Mouse (Mus musculus): ENCODE measurements around the gene Pi4ka. TPM values are rescaled to one million over a fixed set of nuclear protein-coding genes. Genes with fewer than 3 reads are reported as not detected.

Gene Pi4ka
- polyA plus RNA-seq, 1 experiment from 2014 or later = 70.4 TPM

DNA sequence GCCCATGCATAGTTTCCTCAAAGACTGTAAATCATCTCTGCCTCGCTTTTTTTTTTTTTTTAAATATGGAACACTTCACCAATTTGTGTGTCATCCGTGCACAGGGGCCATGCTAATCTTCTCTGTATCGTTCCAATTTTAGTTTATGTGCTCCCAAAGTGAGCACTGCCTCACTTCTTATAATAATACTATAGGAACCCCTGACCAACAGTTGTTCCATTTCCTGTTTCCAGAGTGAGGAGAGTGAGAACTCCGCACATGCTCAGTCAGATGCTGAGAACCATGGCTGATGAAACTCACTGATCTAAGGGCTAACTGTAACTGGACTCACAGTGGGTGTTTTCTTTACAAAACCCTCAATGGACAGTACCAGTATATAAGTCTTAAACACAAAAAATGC, 64.3 kb downstream of the Pi4ka start:
- H3K27me3 ChIP-seq (replicated peaks; ENCODE audit: control insufficient read depth, insufficient read depth, low read length) = no peaks in the 10 kb centered on the region

DNA sequence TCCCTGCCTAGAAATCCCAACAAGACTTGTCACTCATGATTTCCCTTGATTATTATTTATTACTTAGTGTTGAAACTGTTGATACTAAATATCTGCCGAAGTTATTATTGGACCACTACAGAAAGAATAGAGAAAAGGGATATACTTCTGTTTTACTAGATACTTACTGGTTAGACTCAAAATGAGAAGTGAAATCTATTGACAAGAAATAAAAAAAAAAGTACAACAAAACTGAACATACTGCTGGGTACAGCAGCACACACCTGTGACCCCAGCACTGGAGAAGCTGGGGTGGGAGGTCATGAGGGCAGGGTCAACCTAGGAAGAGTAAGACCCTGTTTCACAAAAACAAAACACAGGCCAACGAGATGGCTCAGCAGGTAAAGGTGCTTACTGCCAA, 65.4 kb downstream of the Pi4ka start:
- Histone ChIP-seq H3K4me2 (ENCODE audit: low read length) (no peak overlapping the region), H3K9me3 (ENCODE audit: control insufficient read depth, low read length) (no peaks in the 10 kb centered on the region), H3K27me3 (replicated peaks; ENCODE audit: control insufficient read depth, insufficient read depth, low read length) (no peaks in the 10 kb centered on the region), H3K27ac (ENCODE audit: low read length) (no peak overlapping the region), H3K9ac (replicated peaks; ENCODE audit: low read depth, low read length) (no peak overlapping the region), H3K4me1 (replicated peaks; ENCODE audit: control insufficient read depth, insufficient read depth, low read length) (no peaks in the 10 kb centered on the region), H3K4me3 (replicated peaks; ENCODE audit: low read length) (no peak overlapping the region), H3K36me3 (ENCODE audit: control insufficient read depth, insufficient read depth) (peaks cover 10% of the 10 kb centered on the region; the same call in 1 of the 2 replicates)
- 93% methylated on average over 2 of the region's 2 CpGs for WGBS
- ATAC-seq = no peak

More for the DNA sequence above, 64.3 kb downstream of the Pi4ka start:
- no peak for ATAC-seq
- Histone ChIP-seq H3K27ac (ENCODE audit: low read length) (no peak overlapping the region), H3K4me2 (ENCODE audit: low read length) (no peak overlapping the region), H3K4me3 (replicated peaks; ENCODE audit: low read length) (no peak overlapping the region), H3K36me3 (ENCODE audit: control insufficient read depth, insufficient read depth) (peaks cover 10% of the 10 kb centered on the region; the same call in 1 of the 2 replicates), H3K9ac (replicated peaks; ENCODE audit: low read depth, low read length) (no peak overlapping the region), H3K4me1 (replicated peaks; ENCODE audit: control insufficient read depth, insufficient read depth, low read length) (no peaks in the 10 kb centered on the region), H3K9me3 (ENCODE audit: control insufficient read depth, low read length) (no peaks in the 10 kb centered on the region)
- 92% methylated on average over 4 of the region's 4 CpGs for WGBS

DNA sequence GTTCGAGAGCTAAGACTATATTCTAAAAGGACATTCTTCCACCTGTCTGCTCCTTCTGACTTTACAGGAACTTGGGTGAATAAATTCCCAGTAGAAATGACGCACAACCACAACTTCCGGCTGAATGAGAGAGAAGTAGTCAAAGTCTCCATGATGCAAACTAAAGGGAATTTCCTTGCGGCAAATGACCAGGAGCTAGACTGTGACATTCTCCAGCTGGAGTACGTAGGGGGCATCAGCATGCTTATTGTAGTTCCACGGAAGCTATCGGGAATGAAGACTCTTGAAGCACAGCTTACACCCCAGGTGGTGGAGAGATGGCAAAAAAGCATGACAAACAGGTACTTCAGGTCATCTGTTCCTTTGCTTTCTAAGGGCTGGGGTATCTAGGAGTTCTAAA, 66.4 kb downstream of the Pi4ka start:
- Histone ChIP-seq H3K9me3 (ENCODE audit: control insufficient read depth, low read length) (no peaks in the 10 kb centered on the region), H3K4me1 (replicated peaks; ENCODE audit: control insufficient read depth, insufficient read depth, low read length) (no peaks in the 10 kb centered on the region), H3K36me3 (ENCODE audit: control insufficient read depth, insufficient read depth) (peaks cover 10% of the 10 kb centered on the region; the same call in 1 of the 2 replicates), H3K27ac (ENCODE audit: low read length) (no peak overlapping the region), H3K27me3 (replicated peaks; ENCODE audit: control insufficient read depth, insufficient read depth, low read length) (no peaks in the 10 kb centered on the region), H3K4me3 (replicated peaks; ENCODE audit: low read length) (no peak overlapping the region), H3K9ac (replicated peaks; ENCODE audit: low read depth, low read length) (no peak overlapping the region), H3K4me2 (ENCODE audit: low read length) (no peak overlapping the region)
- 89% methylated on average over 7 of the region's 7 CpGs for WGBS
- no peak for ATAC-seq

DNA sequence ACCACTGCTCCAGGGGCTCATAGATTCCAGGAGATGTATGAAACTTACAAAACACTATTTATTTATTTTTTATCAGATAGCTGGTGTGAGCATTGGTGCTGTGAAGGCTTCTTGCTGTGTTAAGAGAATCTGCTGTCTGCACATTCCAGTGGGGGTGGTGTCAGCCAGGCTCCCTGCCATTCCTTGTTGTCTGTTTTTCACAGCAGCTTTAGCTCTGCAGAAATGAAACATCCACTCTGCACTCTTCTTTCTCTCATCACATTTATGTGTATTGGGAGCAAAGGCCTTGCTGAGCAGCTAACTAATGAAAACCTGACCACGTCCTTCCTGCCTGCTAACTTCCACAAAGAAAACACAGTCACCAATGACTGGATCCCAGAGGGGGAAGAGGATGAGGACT, 70.0 kb downstream of the Pi4ka start:
- H3K4me2 ChIP-seq (ENCODE audit: low read length) = no peak overlapping the region
- no peaks in the 10 kb centered on the region for H3K9me3 ChIP-seq (ENCODE audit: control insufficient read depth, low read length)
- no peak for ATAC-seq
- no peaks in the 10 kb centered on the region for H3K4me1 ChIP-seq (replicated peaks; ENCODE audit: control insufficient read depth, insufficient read depth, low read length)
- no peaks in the 10 kb centered on the region for H3K27me3 ChIP-seq (replicated peaks; ENCODE audit: control insufficient read depth, insufficient read depth, low read length)
- H3K9ac ChIP-seq (replicated peaks; ENCODE audit: low read depth, low read length) = no peak overlapping the region
- H3K4me3 ChIP-seq (replicated peaks; ENCODE audit: low read length) = no peak overlapping the region
- 0 out of 2 replicates have a peak, but pooled peaks cover 2% of the 10 kb centered on the region for H3K36me3 ChIP-seq (ENCODE audit: control insufficient read depth, insufficient read depth)
- 100% methylated on average over 1 of the region's 1 CpGs for WGBS
- H3K27ac ChIP-seq (ENCODE audit: low read length) = no peak overlapping the region

DNA sequence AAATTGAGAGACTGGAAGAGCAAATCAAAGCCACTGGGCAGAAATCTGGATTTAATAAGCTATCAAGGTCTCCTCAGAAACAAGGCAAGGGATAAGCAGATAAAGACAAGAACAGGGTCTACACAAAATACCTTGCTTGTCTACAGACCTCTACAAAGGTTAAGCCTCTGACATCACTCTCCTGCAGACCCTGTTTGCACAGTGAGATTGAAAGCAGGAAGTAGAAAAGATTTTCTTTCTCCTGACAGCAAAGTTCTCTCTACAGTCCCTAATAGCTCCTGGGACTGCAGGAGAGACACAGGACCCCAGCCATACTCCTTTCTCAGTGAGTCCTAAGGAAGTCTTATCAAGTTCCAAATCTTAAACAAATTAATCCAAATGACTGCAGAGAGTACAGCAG, 71.5 kb downstream of the Pi4ka start:
- H3K4me3 ChIP-seq (replicated peaks; ENCODE audit: low read length) = no peak overlapping the region
- H3K9me3 ChIP-seq (ENCODE audit: control insufficient read depth, low read length) = no peaks in the 10 kb centered on the region
- 0 out of 2 replicates have a peak, but pooled peaks cover 3% of the 10 kb centered on the region for H3K36me3 ChIP-seq (ENCODE audit: control insufficient read depth, insufficient read depth)
- H3K9ac ChIP-seq (replicated peaks; ENCODE audit: low read depth, low read length) = no peak overlapping the region
- no peak for ATAC-seq
- no peak overlapping the region for H3K27ac ChIP-seq (ENCODE audit: low read length)
- no peak overlapping the region for H3K4me2 ChIP-seq (ENCODE audit: low read length)
- no peaks in the 10 kb centered on the region for H3K27me3 ChIP-seq (replicated peaks; ENCODE audit: control insufficient read depth, insufficient read depth, low read length)
- no peaks in the 10 kb centered on the region for H3K4me1 ChIP-seq (replicated peaks; ENCODE audit: control insufficient read depth, insufficient read depth, low read length)

DNA sequence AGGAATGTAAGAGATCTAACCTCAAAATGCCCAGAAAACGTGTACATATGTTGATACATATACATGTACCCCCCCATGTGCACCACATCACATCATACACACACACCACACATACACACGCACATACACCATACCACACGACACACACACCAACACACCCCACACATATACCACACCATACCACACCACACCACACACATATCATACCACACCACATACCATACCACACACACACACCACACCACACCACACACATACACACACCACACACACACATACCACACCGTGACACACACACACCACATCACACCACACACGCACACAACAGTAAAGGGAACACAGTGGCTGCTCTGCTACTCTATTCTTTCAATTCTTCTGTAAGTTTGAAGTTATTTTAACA, 74.3 kb downstream of the Pi4ka start:
- Histone ChIP-seq H3K27me3 (replicated peaks; ENCODE audit: control insufficient read depth, insufficient read depth, low read length) (no peaks in the 10 kb centered on the region), H3K9ac (replicated peaks; ENCODE audit: low read depth, low read length) (no peak overlapping the region), H3K4me1 (replicated peaks; ENCODE audit: control insufficient read depth, insufficient read depth, low read length) (no peaks in the 10 kb centered on the region), H3K4me3 (replicated peaks; ENCODE audit: low read length) (no peak overlapping the region), H3K9me3 (ENCODE audit: control insufficient read depth, low read length) (no peaks in the 10 kb centered on the region), H3K4me2 (ENCODE audit: low read length) (no peak overlapping the region), H3K36me3 (ENCODE audit: control insufficient read depth, insufficient read depth) (0 out of 2 replicates have a peak, but pooled peaks cover 2% of the 10 kb centered on the region), H3K27ac (ENCODE audit: low read length) (no peak overlapping the region)
- no peak for ATAC-seq
- 95% methylated on average over 5 of the region's 5 CpGs for WGBS

DNA sequence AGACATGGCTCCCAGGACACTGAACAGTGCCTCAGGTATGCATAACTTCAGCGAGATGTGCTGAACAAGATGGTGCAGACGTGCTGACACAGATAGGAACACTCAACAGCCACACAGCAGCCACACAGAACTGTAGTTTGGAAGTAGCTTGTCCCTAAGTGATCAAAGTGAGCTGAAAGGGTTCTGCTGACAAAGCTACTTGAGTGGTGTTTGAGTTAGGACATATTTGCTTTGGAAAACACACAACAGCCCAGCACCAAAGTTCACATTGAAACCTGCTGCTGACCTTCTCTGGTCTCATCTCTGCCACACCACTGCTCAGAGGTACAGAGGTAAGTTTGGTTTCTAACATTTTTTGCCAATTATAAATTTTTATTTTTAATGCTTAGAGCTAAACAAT, 75.0 kb downstream of the Pi4ka start, which contains the start of gene Serpind1:
Gene Serpind1, plus strand, starts transcription at position 256 of the 400 bp plus-strand sequence.
- WGBS = 76% methylated on average over 2 of the region's 2 CpGs
- Histone ChIP-seq H3K27ac (ENCODE audit: low read length) (no peak within 1 kb of the TSS), H3K27me3 (replicated peaks; ENCODE audit: control insufficient read depth, insufficient read depth, low read length) (no peaks in the 10 kb centered on the region), H3K4me3 (replicated peaks; ENCODE audit: low read length) (no peak within 1 kb of the TSS), H3K36me3 (ENCODE audit: control insufficient read depth, insufficient read depth) (peaks cover 2% of the 10 kb centered on the region; the same call in 1 of the 2 replicates), H3K4me2 (ENCODE audit: low read length) (no peak within 1 kb of the TSS), H3K9me3 (ENCODE audit: control insufficient read depth, low read length) (no peaks in the 10 kb centered on the region), H3K9ac (replicated peaks; ENCODE audit: low read depth, low read length) (no peak within 1 kb of the TSS), H3K4me1 (replicated peaks; ENCODE audit: control insufficient read depth, insufficient read depth, low read length) (no peaks in the 10 kb centered on the region)
- ATAC-seq = no peak

DNA sequence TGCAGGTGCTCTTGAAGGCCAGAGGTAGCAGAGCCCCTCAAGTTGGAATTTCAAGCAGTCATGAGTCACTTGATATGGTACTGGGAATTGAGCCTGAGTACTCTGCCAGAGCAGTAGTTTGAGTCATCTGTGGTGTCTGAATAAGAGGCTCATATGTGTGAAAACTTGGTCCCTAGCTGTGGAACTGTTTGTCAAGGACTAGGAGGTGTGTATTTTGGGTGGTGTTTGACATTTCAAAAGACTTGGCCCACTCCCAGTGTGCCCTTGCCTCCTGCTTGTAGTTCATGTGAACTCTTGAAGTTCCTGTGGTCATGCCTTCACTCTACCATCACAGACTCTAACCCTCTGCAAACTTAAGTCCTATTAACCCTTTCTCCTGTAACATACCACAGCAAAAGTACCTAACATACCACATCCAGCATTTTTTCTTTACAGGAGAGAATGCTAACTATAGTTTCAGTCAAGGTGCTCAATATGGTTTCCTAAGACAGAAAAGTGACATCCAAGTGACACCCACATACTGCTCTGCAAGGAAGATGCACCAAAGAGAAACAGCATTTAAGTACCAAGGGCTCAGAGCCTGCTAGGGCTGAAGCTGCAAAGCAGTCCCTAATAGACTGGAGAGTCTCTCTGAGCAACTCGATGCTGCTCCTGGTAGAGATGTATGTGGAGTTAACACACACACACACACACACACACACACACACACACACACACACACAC, 76.1 kb downstream of the Pi4ka start:
- H3K27me3 ChIP-seq (replicated peaks; ENCODE audit: control insufficient read depth, insufficient read depth, low read length) = no peaks in the 10 kb centered on the region
- H3K27ac ChIP-seq (ENCODE audit: low read length) = no peak overlapping the region
- H3K4me2 ChIP-seq (ENCODE audit: low read length) = no peak overlapping the region
- WGBS = 92% methylated on average over 1 of the region's 1 CpGs
- no peaks in the 10 kb centered on the region for H3K4me1 ChIP-seq (replicated peaks; ENCODE audit: control insufficient read depth, insufficient read depth, low read length)
- no peak for ATAC-seq
- peaks cover 6% of the 10 kb centered on the region for H3K36me3 ChIP-seq (ENCODE audit: control insufficient read depth, insufficient read depth)
- H3K9me3 ChIP-seq (ENCODE audit: control insufficient read depth, low read length) = no peaks in the 10 kb centered on the region
- no peak overlapping the region for H3K9ac ChIP-seq (replicated peaks; ENCODE audit: low read depth, low read length)
- no peak overlapping the region for H3K4me3 ChIP-seq (replicated peaks; ENCODE audit: low read length)

DNA sequence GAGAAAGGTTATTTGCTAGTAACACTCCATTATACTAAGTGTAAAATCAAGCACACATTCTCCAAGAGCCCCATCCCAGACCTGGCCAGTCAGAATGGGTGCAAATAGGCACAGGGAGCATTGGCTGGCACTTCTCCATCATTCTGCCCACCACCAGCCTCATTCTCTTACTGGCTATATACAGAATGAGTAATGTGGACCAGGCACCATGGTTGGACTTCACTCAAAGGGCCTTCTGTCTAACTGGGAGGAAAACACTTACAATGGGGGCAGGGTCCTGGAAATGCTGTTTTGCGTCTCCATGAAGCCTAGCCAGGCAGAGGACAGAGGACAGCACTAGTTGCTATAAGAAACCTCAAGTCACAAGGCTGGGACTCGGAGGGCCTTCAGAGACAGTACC, 80.0 kb downstream of the Pi4ka start:
- 75% methylated on average over 2 of the region's 2 CpGs for WGBS
- Histone ChIP-seq H3K4me2 (ENCODE audit: low read length) (no peak overlapping the region), H3K27ac (ENCODE audit: low read length) (no peak overlapping the region), H3K4me3 (replicated peaks; ENCODE audit: low read length) (no peak overlapping the region), H3K36me3 (ENCODE audit: control insufficient read depth, insufficient read depth) (peaks cover 16% of the 10 kb centered on the region), H3K9ac (replicated peaks; ENCODE audit: low read depth, low read length) (no peak overlapping the region), H3K4me1 (replicated peaks; ENCODE audit: control insufficient read depth, insufficient read depth, low read length) (no peaks in the 10 kb centered on the region), H3K9me3 (ENCODE audit: control insufficient read depth, low read length) (no peaks in the 10 kb centered on the region), H3K27me3 (replicated peaks; ENCODE audit: control insufficient read depth, insufficient read depth, low read length) (no peaks in the 10 kb centered on the region)
- ATAC-seq = no peak

Data from forebrain, embryonic 16.5 days (tissue).